Mouse (Mus musculus) activated CD4-positive, CD25-positive, alpha-beta regulatory T cell, adult 4 months (primary cell): ENCODE data around the gene Gnas. TPM values are rescaled to one million over a fixed set of nuclear protein-coding genes. Genes with fewer than 3 reads are reported as not detected.
"Not testable (repeated sequence)": the region's sequence is repeated elsewhere in the genome, so short reads cannot be mapped to it uniquely, and the experiment has no call there.

Experiments used
- ATAC-seq: one replicate; pipeline ENCODE4 v1.8.0; 2017
- polyA plus RNA-seq, 2 experiments: library from polyadenylated mRNA; unstranded; fragments of 100-300 nt; shearing (Covaris generic); gene quantifications; one replicate each; pipeline ENCODE4 v1.2.1; 2017

The Gnas gene
- polyA plus RNA-seq, 2 experiments from 2014 or later = 102 to 126 TPM

- ATAC-seq = peak; percentile 78
Measured at GRCm38 (mm10) chr2:174295175-174295899, 11.2 kb downstream of the Gnas start.

DNA sequence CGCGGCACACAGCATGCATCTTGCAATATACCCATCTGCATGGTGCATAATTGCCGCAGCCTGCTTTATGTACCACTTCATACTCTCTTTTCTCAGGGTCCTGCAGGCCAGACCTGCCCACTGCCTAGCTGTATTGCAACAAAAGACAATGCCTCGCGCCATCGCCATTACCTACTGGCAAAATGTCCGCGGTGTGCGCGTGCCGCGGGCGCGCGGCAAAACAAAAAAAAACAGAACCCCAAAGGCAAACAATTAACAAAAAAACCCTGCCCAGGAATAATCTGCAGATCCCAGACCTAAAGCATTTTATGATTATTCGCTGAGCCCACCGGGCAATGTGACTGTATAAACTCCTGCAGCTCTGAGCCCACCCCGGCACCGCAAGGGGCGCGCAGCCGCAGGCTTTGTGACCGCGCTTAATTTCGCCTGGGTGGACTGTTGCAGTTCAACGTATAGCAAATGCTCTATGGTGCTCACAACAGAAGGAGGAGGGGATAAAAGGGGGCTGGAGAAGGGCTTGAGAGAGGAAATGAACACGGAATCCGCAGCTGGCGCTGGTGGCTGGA is 11.9 kb downstream of the Gnas start:
- ATAC-seq = no peak

DNA sequence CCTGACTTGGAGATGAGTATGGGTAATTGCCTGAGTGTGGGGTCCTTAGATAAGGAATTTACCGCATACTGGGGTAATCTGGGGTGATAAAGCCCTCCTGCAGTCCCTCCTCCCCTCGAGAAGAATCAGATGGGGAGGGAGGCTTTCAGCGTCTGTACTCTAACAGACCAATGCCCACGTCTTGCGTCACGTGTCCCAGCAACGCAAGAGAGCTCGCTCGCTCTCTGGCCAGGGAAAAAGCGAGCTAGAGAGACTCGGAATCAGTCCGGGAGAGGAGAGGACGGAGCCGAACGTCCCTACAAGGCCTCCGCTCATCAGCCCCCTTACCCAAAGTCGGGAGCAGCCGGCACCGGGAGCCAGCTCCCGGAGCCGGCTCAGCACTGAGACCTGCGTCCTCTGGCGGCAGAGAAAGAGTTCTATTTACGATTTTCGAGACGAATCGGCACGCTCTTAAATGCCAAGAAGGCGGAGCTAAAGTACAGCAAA is 13.0 kb downstream of the Gnas start:
- ATAC-seq = no peak

DNA sequence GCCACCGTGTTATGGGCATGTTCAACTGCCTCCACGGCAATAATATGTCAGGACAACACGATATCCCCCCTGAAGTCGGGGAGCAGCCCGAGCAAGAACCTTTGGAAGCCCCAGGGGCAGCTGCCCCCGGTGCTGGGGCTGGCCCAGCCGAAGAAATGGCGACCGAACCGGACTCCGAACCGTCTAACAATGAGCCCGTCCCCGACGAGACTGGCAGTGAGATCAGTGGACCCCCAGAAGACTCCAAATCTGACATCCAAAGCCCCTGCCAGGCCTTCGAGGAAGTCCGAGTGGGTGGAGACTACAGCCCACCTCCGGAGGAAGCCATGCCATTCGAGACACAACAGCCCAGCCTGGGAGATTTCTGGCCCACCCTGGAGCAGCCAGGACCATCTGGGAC is 13.7 kb downstream of the Gnas start:
- ATAC-seq = no peak

GRCm38 (mm10) chr2:174298471-174298870 is 14.4 kb downstream of the Gnas start:
- no peak for ATAC-seq

GRCm38 (mm10) chr2:174299091-174299770 is 15.1 kb downstream of the Gnas start:
- ATAC-seq = no peak

GRCm38 (mm10) chr2:174299771-174300160 is 15.6 kb downstream of the Gnas start:
- no peak for ATAC-seq

DNA sequence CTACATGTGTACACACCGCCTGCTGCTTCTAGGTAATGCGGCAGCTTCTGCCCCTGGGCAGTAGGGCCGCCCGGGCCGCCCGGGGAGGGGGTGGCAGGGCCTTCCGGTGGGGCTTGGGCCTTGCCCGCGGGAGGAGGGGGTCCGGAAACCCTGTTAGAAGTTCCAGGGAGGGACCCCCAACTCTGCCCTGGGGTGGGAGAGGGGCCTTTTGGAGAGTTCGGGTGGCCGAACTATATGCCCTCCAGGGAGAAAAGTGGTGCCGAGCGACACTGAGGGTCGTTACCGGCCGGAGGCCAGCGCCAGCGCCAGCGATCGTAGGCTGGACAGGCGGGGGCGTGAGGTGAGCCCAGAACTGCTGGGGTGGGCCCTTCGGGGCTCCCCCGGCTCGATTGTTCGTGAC is 16.1 kb downstream of the Gnas start:
- ATAC-seq = no peak

- no peak for ATAC-seq
Measured at GRCm38 (mm10) chr2:174300666-174301065, 16.5 kb downstream of the Gnas start.

DNA sequence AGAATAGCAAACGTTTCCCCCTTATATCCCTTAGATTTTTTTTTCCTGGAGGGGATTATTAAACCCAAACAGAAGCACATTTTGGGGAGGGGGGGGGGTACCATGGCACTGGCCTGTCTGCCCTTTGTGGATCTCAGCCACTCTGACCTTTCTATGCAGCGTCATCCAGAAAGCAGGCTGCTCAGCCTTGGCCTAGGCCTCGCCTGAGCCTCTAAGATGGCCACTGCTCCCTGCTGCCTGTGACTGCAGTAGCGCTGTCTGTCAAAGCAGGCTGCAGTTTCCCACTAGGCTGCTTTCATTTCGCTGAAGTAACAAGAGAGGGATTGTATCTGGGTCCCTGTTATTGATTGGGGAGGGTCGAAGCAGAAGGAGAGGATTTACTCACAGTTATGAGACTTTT is 18.4 kb downstream of the Gnas start:
- no peak for ATAC-seq

DNA sequence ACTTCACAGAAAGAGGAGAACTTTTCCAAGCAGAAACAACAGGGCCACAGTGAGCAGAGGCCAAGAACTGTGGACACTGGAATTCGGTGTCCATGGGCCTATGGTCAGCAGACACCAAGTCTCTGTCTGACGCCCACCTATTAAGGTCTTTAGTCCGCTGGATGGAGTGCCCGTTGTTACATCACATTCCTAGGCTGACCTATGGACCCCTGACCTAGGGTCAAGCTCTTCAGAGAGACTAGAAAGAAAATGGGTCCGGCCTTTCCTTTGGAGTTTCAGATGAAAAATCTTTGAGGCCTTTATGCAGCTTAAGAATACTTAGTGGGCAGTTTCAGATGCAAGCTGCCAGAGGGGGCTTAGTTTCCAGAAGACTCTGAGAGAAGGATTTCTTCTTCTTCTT is 21.5 kb downstream of the Gnas start:
- no peak for ATAC-seq

GRCm38 (mm10) chr2:174307903-174308302 is 23.8 kb downstream of the Gnas start:
- no peak for ATAC-seq

DNA sequence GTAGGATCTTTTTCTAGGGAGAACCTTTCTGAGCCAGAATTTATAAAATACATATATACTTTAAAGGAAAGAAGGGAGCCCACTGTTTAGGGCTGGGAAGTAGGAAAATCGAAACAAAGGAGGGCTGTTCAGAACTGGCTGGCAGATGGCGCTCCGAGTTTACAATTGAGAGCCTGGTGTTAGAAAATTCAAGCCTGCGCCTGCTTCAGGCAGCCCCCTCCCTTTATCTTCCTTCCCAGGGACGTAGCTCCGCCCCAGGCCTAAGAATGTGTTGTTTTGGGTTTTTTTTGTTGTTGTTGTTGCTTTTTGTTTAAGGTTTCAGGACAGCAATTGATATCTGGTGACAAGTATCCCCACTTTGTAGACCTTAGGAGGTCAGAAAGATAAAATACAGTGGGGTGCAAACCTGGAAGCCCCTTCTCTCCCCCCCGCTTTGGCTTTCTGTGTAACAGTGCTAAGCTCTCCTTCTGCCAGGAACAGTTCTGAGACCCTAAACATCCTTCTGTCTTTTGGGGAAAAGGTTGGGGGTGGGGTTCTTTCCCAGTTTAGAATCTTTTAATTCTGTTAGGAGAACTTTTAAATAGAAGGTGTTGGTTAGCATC is 26.9 kb downstream of the Gnas start:
- ATAC-seq = no peak

- no peak for ATAC-seq
Measured at GRCm38 (mm10) chr2:174311613-174312012, 27.5 kb downstream of the Gnas start.

- ATAC-seq = peak; percentile 75
Measured at GRCm38 (mm10) chr2:174312118-174312647, 28.1 kb downstream of the Gnas start.

- no peak for ATAC-seq
Measured at GRCm38 (mm10) chr2:174312661-174313060, 28.5 kb downstream of the Gnas start.

DNA sequence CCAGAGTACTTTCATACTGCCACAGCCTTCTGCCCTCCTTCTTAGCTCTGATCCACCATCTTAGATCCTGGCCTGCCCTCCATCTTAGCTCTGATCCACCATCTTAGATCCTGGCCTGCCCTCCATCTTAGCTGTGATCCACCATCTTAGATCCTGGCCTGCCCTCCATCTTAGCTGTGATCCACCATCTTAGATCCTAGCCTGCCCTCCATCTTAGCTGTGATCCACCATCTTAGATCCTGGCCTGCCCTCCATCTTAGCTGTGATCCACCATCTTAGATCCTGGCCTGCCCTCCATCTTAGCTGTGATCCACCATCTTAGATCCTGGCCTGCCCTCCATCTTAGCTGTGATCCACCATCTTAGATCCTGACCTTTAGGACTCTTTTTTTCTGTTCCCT is 31.3 kb downstream of the Gnas start:
- ATAC-seq = not testable (repeated sequence)

GRCm38 (mm10) chr2:174316661-174317060 is 32.5 kb downstream of the Gnas start:
- ATAC-seq = no peak

GRCm38 (mm10) chr2:174325989-174326388 is 41.9 kb downstream of the Gnas start:
- no peak for ATAC-seq

DNA sequence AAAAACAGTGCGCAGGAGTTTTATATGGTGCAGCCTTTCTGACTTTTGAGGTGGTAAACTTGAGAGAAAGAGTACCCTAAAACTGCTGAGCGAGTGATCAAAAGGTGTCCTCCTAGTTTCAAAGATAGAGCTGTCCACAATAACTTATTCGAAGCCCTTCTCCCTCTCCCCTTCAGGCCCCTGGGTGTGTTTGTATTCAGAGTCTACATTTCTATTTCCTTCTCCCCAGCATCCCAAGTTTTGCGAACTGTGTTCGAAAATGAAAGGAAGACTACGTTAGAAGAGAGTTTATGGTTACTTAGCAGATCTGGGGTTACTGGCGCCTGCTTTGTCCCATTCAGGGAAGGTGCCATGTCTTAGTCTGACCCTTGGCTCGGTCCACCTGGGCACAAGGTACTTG is 42.4 kb downstream of the Gnas start:
- ATAC-seq = no peak

GRCm38 (mm10) chr2:174327295-174327981 is 43.3 kb downstream of the Gnas start:
- ATAC-seq = peak; percentile 71

DNA sequence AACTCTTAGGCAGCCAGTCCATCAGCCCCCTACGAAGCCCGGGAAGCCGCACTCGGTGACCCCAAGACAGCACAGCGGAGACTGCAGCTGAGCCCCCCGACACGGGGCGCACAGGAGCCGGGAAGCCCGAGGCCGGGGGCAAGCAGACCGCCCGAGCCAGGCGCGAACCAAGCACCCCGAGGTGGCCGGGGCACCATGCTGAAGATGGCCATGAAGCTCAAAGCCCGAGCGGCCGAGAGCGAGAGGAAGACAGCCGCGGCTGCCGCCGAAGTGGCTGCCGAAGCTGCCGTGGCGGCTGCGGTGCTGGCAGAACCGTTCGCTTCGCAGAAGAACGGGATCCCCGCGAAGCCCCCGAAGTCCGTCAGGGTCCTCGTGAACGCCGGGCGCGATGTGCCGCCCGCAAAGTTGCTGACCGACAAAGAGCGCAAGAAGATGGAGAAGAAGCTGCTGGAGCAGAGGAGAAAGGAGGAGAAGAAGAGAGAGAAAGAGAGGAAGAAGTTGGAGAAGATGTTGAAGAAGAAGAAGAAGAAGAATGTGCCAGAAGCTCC is 44.3 kb downstream of the Gnas start:
- no peak for ATAC-seq
